Mouse (Mus musculus): Measurements from ENCODE around the gene B3gnt9. TPM values are rescaled to one million over a fixed set of nuclear protein-coding genes. Genes with fewer than 3 reads are reported as not detected.

B3gnt9 gene
- polyA plus RNA-seq, 1 experiment = not detected

DNA sequence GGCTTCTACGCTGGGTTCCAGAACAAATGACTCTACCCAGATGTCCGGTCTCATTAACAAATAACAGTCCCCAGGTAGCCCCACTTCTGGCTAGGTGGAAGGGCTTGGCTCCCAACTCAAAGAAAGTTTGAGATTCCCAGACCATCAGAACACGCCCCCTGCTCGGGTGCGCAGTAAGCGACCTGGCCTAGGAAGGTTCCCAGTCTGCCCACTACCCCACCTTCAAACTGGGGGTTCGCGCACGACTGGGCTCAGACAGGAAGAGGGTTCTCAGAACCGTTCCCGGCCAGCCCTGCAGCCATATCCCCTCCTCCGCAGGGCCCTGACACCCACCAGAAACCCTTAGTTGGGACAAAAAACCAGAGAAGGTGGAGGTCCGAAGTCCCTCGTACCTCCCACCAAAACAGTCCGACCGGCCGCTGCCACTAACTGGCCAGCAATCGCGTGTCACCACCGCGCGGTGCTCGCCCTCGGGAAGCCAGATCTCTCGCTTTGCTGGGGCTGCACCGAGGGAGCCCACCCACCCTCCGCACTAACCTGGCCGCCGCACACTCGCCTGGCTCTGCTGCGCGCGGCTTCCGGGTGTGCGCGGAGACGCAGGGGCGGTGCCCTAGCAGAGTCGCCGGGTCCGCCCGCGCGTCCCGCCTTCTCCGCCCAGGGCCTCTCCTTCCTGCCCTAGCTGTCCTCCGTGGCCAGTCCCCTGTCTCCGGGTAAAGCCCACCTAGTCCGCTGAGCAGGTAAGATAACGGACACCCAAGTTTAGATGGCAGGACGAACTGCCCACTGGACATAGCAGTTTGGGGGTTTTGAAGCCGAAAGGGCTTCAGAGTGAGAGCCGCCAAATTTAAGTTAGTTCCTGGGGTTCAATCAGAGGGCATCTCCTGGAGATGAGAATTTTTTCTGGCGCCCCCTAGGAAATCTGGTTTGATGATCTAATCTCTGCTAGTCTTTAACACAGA lies 9.3 kb upstream of the B3gnt9 start, which contains the start of the genes Tradd and Fbxl8:
TSS of gene Tradd (minus strand) at position 586 of the 959 bp plus-strand sequence.
TSS of gene Fbxl8 (plus strand) at position 625 of the 959 bp plus-strand sequence.
- no peak within 1 kb of the TSS for H3K27ac ChIP-seq (ENCODE audit: insufficient read depth, low read depth, low read length)
- H3K4me1 ChIP-seq (ENCODE audit: control insufficient read depth, insufficient read depth, low read length) = peaks cover 28% of the 10 kb centered on the region
- TF ChIP-seq CTCF (IDR thresholded peaks at IDR 0.05; ENCODE audit: insufficient read depth, low read depth, low read length) (no peak), POLR2A (IDR thresholded peaks at IDR 0.05; ENCODE audit: insufficient read depth, low read depth, low read length) (peak; percentile 29; the same call in 1 of the 2 replicates)
- 2% methylated on average over 54 of the region's 54 CpGs for WGBS
- H3K4me3 ChIP-seq (ENCODE audit: insufficient read depth, low read depth, low read length) = peak within 1 kb of the TSS; percentile 54

DNA sequence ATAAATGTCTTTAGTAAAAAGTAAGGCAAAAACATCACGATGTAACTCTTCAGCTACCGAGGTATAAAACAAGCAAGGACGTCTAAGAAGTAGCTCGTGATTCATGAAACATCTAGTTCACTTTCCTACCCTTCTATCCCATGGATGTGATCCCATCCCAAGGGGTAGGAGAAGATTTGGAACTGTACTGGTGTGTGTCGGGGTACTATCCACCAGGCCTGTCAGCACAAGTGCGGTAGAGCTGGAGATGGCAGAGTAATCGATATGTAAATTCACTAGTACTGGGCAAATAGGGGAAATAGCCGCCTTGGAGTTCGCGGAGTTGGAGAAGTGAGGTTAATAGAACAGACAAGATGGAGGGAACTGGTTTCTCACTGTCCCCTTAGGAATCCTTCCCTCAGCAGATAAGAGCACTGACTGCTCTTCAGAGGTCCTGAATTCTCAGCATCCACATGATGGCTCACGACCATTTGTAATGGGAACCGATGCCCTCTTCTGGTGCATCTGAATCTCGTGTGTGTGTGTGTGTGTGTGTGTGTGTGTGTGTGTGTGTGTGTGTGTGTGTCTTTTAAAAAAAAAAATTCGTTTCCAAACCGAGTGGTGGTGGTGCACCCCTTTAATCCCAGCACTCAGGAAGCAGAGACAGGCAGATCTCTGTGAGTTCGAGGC lies 8.4 kb upstream of the B3gnt9 start:
- 41% methylated on average over 16 of the region's 16 CpGs for WGBS

DNA sequence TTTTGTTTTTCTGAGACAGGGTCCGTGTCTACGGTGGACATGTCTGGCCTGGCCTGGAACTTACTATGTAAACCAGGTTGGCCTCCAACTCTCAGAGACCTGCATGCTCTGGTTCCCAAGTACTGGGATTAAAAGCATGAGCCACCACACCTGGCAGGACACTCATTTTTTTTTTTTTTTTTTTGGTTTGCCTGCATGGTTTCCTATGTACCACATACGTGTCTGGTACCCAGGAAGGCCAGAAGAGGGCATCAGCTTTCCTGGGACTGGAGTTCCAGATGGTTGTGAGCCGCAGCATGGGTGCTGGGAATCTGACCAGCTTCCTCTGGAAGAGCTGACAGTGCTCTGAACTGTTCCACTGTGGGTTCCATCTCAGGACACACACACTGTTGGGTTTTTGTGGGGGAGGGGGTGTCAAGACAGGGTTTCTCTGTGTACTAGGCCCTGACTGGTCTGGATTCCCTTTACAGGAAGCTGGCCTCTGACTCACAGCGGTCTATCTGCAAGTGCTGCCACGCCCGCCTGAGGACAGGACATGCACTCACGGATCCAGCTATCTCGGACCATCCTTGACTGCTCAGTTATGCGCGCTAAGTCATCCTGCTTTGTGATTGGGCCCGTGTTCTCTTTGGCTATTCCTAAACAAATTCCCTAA lies 6.5 kb upstream of the B3gnt9 start:
- TF ChIP-seq POLR2A (IDR thresholded peaks at IDR 0.05; ENCODE audit: insufficient read depth, low read depth, low read length) (no peak), CTCF (IDR thresholded peaks at IDR 0.05; ENCODE audit: insufficient read depth, low read depth, low read length) (no peak)
- H3K4me1 ChIP-seq (ENCODE audit: control insufficient read depth, insufficient read depth, low read length) = peaks cover 24% of the 10 kb centered on the region
- H3K4me3 ChIP-seq (ENCODE audit: insufficient read depth, low read depth, low read length) = no peak overlapping the region
- 92% methylated on average over 12 of the region's 12 CpGs for WGBS
- H3K27ac ChIP-seq (ENCODE audit: insufficient read depth, low read depth, low read length) = no peak overlapping the region

More for the DNA sequence above, 8.4 kb upstream of the B3gnt9 start:
- no peak for TF ChIP-seq CTCF (IDR thresholded peaks at IDR 0.05; ENCODE audit: insufficient read depth, low read depth, low read length)
- no peak for TF ChIP-seq POLR2A (IDR thresholded peaks at IDR 0.05; ENCODE audit: insufficient read depth, low read depth, low read length)
- Histone ChIP-seq H3K4me1 (ENCODE audit: control insufficient read depth, insufficient read depth, low read length) (peaks cover 30% of the 10 kb centered on the region), H3K27ac (ENCODE audit: insufficient read depth, low read depth, low read length) (no peak overlapping the region), H3K4me3 (ENCODE audit: insufficient read depth, low read depth, low read length) (no peak overlapping the region)

DNA sequence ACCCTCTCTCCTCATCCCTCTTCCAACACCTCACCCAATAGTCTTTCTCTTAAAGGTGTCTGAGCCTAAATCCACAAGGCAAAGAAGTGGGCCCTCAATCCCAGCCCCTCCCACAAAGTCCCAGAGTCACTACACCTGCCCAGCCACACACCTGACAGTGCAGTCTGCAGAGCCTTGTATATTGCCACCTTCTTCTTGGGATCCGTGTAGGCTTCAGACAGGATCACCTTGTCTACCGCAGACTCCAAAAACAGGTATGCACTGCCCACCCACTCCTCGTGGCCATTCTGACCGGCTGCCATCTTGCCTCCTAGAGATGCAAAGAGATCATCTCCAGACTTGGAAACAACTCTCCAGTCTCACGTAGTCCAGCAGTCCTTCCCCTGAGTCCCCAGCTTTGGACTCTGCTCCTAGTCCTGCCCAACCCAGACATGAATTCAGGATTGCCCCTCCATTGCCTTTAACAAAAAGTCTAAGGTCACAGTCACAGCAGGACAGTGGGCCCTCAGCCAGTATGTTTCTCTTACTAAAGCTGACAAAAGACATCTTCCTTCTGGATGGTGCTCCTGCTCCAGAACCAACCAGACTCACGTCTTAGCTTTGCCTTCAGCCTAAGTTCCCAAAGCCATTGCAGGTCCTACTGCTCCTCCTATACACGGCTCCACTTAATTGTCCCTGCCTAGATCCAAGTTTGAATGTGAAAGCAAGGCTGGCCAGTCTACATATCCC lies 5.6 kb upstream of the B3gnt9 start:
- no peak for TF ChIP-seq POLR2A (IDR thresholded peaks at IDR 0.05; ENCODE audit: insufficient read depth, low read depth, low read length)
- TF ChIP-seq CTCF (IDR thresholded peaks at IDR 0.05; ENCODE audit: insufficient read depth, low read depth, low read length) = no peak
- Histone ChIP-seq H3K4me3 (ENCODE audit: insufficient read depth, low read depth, low read length) (no peak overlapping the region), H3K4me1 (ENCODE audit: control insufficient read depth, insufficient read depth, low read length) (peaks cover 24% of the 10 kb centered on the region), H3K27ac (ENCODE audit: insufficient read depth, low read depth, low read length) (no peak overlapping the region)
- 81% methylated on average over 7 of the region's 7 CpGs for WGBS

DNA sequence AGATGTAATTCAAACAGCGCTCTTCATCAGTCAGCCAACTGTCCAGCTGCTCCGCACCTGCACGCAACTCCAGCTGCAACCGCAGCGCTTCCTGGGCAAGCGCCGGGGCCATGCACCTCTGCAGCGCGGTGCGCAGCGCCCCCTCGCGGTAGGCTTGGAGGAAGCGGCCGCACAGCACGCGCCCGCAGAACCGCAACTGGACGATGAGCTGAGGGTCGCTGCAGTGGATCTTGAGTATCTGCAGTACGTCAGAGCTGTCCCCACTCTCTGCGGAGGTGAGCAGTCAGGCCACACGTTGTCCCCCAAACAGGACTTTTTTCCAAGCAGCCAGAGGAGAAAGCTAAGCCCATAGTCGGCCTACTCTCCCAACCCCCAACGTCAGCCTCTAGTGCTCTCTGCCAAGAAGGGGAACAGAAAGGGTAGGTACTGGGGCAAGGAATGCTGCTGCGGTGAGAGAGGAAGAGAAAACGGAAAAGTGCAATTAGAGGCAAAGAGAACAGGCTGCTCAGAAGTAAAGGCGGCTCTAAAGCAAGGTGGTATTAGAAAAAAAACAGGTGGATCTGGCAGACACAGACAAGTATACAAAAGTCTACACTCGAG lies 4.9 kb upstream of the B3gnt9 start:
- Histone ChIP-seq H3K27ac (ENCODE audit: insufficient read depth, low read depth, low read length) (no peak overlapping the region), H3K4me3 (ENCODE audit: insufficient read depth, low read depth, low read length) (peak overlapping the region; percentile 51), H3K4me1 (ENCODE audit: control insufficient read depth, insufficient read depth, low read length) (peaks cover 28% of the 10 kb centered on the region)
- TF ChIP-seq POLR2A (IDR thresholded peaks at IDR 0.05; ENCODE audit: insufficient read depth, low read depth, low read length) = no peak
- TF ChIP-seq CTCF (IDR thresholded peaks at IDR 0.05; ENCODE audit: insufficient read depth, low read depth, low read length) = peak; percentile 97
- 5% methylated on average over 30 of the region's 30 CpGs for WGBS

DNA sequence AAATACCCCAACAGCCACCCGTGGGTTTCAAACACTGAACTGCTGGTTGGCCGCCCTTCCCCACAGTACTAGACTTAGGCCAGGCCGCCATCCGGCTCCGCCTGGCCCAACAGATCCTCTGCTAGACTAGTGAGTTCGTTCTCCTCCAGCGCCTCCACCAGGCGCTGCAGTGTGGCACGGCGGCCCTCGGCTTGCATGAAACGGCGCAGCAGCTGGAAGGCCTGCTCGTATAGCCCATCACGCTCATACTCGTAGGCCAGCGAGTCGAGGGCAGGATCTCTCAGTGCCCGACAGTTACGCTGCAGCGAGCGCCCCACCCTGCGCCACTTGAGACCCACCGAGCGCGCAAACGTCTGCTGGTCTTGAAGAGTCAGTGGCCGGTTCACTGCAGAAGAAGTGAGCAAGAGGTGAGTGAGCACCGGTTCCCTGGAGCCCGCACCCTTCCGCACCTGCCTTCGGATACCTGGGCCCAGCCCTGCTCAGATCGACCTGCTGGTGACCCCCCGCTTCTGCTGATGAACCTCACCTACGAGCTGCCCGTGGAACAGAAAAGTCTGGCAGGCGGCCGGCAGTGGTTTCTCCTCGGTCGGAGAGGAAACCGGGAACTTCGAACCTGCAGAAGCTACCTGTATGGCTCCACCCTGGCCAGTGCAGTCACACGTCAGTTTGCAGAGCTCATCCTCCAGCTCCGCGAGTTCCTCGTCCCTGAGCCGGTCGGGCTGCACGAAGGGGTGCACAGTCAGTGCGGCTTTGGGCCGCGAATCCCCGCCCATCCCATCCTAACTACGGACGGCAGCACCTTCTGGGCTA lies 4.2 kb upstream of the B3gnt9 start:
- Histone ChIP-seq H3K4me1 (ENCODE audit: control insufficient read depth, insufficient read depth, low read length) (peaks cover 27% of the 10 kb centered on the region), H3K4me3 (ENCODE audit: insufficient read depth, low read depth, low read length) (peak overlapping the region; percentile 51), H3K27ac (ENCODE audit: insufficient read depth, low read depth, low read length) (no peak overlapping the region)
- 10% methylated on average over 55 of the region's 55 CpGs for WGBS
- TF ChIP-seq POLR2A (IDR thresholded peaks at IDR 0.05; ENCODE audit: insufficient read depth, low read depth, low read length) (no peak), CTCF (IDR thresholded peaks at IDR 0.05; ENCODE audit: insufficient read depth, low read depth, low read length) (no peak)

DNA sequence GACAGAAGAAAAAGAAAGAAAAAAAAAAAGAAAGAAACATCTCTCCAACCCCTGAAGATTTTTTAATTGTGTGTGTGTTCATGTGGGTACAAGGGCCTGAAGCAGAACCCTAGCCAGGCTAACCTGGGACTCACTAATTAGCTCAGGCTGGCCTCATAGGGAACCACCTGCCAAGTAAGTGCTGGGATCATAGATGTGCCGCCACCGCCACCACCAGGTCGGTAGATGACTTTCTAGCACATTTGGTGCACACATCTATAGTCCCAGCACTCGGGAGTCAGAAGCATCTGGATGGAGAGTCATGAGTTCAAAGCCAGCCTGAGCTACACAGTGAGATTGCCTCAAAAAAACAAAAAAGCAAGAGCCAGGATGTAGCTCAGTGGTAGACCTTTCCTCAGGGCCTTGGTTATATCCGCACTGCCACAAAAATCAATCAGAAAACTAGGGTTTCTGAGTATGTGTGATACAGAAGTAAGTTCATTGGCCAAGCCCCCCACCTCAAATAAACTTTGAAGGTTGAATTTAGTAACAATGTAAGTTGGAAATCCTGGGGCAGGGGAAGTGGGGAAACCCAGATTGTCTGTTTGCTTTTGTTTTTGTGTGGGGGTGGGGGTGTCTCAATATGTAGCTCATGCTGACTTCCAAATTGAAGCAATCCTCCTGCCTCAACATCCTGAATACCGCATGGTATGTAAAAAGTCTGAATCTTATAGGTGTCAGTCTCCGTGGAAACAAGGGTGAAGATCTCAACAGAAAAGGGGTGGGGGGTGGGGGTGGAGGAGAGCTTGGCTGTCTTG lies 2.6 kb upstream of the B3gnt9 start:
- H3K4me3 ChIP-seq (ENCODE audit: insufficient read depth, low read depth, low read length) = no peak overlapping the region
- 81% methylated on average over 7 of the region's 7 CpGs for WGBS
- H3K27ac ChIP-seq (ENCODE audit: insufficient read depth, low read depth, low read length) = no peak overlapping the region
- peaks cover 31% of the 10 kb centered on the region for H3K4me1 ChIP-seq (ENCODE audit: control insufficient read depth, insufficient read depth, low read length)
- TF ChIP-seq POLR2A (IDR thresholded peaks at IDR 0.05; ENCODE audit: insufficient read depth, low read depth, low read length) (no peak), CTCF (IDR thresholded peaks at IDR 0.05; ENCODE audit: insufficient read depth, low read depth, low read length) (no peak)
